Mouse (Mus musculus) neural tube, embryonic 15.5 days (tissue): ENCODE results near the gene Ccdc8. TPM values are rescaled to one million over a fixed set of nuclear protein-coding genes. Genes with fewer than 3 reads are reported as not detected.

ENCODE experiments used
- ATAC-seq: fragments of 200-750 bp; cut with Nextera tagmentation; 2 replicates; pipeline ENCODE4 v1.8.0; 2017; ENCODE audit warnings: mild to moderate bottlenecking, moderate TSS enrichment, moderate library complexity; ENCODE audit not compliant: low FRiP score
- H3K27ac ChIP-seq: fragments of 300-500 bp; sonication (generic); replicated peaks from 2 replicates; pipeline ENCODE4 v1.5.1; 2015; ENCODE audit warnings: mild to moderate bottlenecking, inconsistent platforms
- H3K27me3 ChIP-seq: fragments of 300-500 bp; sonication (generic); replicated peaks from 2 replicates; pipeline ENCODE4 v1.6.1; 2015; ENCODE audit warnings: inconsistent platforms
- H3K36me3 ChIP-seq: fragments of 300-500 bp; sonication (generic); 2 replicates; pipeline ENCODE4 v1.6.1; 2015; ENCODE audit warnings: inconsistent platforms
- H3K4me1 ChIP-seq: fragments of 300-500 bp; sonication (generic); 2 replicates; pipeline ENCODE4 v1.6.1; 2015; ENCODE audit warnings: inconsistent platforms
- H3K4me2 ChIP-seq: fragments of 300-500 bp; sonication (generic); 2 replicates; pipeline ENCODE4 v1.6.1; 2015; ENCODE audit warnings: inconsistent platforms, mild to moderate bottlenecking, moderate library complexity
- H3K4me3 ChIP-seq: fragments of 300-500 bp; sonication (generic); replicated peaks from 2 replicates; pipeline ENCODE4 v1.5.1; 2015; ENCODE audit warnings: mild to moderate bottlenecking, inconsistent platforms
- H3K9ac ChIP-seq: fragments of 300-500 bp; sonication (generic); replicated peaks from 2 replicates; pipeline ENCODE4 v1.6.1; 2015; ENCODE audit warnings: mild to moderate bottlenecking, inconsistent platforms
- H3K9me3 ChIP-seq: fragments of 300-500 bp; sonication (generic); replicated peaks from 2 replicates; pipeline ENCODE4 v1.6.1; 2016; ENCODE audit warnings: inconsistent platforms
- WGBS: fragments of 180-500 bp; shearing (Covaris S2); methylation state at CpG from one replicate; pipeline ENCODE4 v1.1.7; 2015; ENCODE audit warnings: mixed read lengths; 5-methylcytosine and 5-hydroxymethylcytosine counted together
- polyA plus RNA-seq: library from polyadenylated mRNA; unstranded; fragments of >200 nt; fragmentation: Nextera tagmentation; extraction: Ambion mirVana; gene quantifications from 2 replicates; pipeline ENCODE4 v1.2.1, GENCODE M21; 2015

Ccdc8 gene
- polyA plus RNA-seq, 1 experiment from 2014 or later = 7.7 TPM

DNA sequence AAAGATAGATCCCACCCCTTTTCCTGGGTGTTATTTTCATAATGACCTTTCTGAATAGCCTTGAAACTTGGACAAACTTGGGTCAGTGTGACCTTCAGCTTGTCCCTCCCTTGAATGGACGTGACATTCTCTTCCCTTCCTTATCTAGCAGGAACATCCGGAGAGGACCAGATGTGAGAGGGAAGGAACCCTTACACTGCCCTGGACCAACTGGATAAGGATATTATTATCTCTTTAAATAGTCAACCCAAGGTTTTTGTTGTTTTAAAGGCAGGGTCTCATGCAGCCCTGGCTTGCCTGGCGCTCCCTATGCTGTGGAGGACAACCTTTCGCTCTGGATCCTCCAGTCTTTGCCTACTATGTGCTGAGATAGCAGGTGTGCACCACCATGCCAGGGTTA is 6.7 kb downstream of the Ccdc8 start:
- no peak overlapping the region for H3K4me2 ChIP-seq
- H3K4me1 ChIP-seq = peaks cover 33% of the 10 kb centered on the region
- 0 out of 2 replicates have a peak, but pooled peaks cover 3% of the 10 kb centered on the region for H3K27me3 ChIP-seq
- no peak overlapping the region for H3K27ac ChIP-seq
- peaks cover 6% of the 10 kb centered on the region; the same call in 1 of the 2 replicates for H3K36me3 ChIP-seq
- no peak overlapping the region for H3K9ac ChIP-seq
- WGBS = 76% methylated on average over 4 of the region's 4 CpGs
- no peak overlapping the region for H3K4me3 ChIP-seq
- no peak for ATAC-seq
- H3K9me3 ChIP-seq = no peaks in the 10 kb centered on the region

DNA sequence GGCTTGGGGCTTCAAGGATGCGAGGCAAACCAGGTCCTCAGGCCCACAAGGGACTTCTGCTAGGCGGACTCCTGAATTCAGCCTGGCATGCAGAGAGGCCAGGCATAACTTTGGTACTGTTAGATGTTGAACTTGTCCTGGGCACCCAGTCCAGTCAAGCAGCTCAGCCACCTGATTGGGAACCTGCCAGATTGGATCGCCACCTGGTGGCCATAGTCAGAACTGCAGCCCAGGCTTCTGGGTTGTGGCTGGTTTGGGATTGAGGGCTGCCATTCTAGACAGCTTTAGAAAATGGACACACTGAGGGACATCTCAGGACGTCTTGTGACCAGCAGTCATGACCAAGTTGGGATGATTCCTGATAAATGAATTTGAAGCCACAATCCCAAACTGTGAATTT is 7.1 kb downstream of the Ccdc8 start:
- peak; percentile 4; the same call in 1 of the 2 replicates for ATAC-seq
- Histone ChIP-seq H3K27me3 (0 out of 2 replicates have a peak, but pooled peaks cover 3% of the 10 kb centered on the region), H3K4me2 (no peak overlapping the region), H3K4me3 (no peak overlapping the region), H3K9me3 (no peaks in the 10 kb centered on the region), H3K9ac (no peak overlapping the region), H3K36me3 (peaks cover 9% of the 10 kb centered on the region), H3K4me1 (peaks cover 33% of the 10 kb centered on the region), H3K27ac (no peak overlapping the region)
- 31% methylated on average over 4 of the region's 4 CpGs for WGBS

DNA sequence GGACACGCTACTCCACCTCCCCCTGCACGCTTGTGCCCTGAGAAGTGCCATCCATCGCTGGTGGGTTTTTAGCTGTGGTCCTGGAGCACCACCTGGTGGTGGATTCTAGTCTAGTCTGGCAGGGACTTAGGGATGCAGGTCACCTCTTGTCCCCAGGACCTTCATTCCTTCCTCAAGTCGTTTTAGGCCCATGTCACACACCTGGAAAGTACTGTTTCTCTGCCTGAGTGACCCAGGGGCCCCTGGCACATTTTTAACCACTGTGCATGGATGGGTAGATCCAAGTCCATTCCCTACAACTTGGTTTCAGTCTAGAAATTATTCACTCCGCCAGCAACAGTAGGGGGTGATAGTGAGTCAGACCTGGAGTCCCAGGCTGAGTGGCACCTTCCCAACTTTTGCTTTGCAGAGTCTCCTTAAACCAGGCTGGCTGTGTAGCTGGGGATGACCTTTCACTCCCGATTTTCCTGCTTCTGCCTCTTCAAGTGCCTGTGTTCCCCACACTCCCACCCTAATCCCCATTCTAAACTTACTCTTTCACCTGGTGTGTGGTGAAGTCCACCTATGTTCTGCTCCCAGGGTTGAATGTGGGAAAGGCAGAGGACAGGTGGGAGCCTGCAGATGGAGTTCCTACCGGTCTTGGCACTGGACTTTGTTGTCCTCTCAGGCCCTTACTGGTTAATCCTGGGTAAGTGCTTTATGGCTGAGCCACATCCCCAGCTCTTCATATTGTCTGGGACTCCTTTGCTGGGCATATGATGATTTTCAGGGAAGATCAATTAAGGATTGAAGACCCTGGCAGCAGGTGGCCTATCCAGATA is 10.1 kb downstream of the Ccdc8 start:
- H3K9me3 ChIP-seq = no peaks in the 10 kb centered on the region
- peaks cover 38% of the 10 kb centered on the region for H3K36me3 ChIP-seq
- whole genome bisulfite sequencing = 18% methylated on average over 7 of the region's 7 CpGs
- ATAC-seq = peak; percentile 74
- H3K4me3 ChIP-seq = no peak overlapping the region
- H3K4me2 ChIP-seq = no peak overlapping the region
- H3K27me3 ChIP-seq = no peaks in the 10 kb centered on the region
- H3K27ac ChIP-seq = 0 out of 2 replicates have a peak overlapping the region, but pooled peaks have one; percentile 33
- H3K9ac ChIP-seq = no peak overlapping the region
- H3K4me1 ChIP-seq = peaks cover 12% of the 10 kb centered on the region; the same call in 1 of the 2 replicates

DNA sequence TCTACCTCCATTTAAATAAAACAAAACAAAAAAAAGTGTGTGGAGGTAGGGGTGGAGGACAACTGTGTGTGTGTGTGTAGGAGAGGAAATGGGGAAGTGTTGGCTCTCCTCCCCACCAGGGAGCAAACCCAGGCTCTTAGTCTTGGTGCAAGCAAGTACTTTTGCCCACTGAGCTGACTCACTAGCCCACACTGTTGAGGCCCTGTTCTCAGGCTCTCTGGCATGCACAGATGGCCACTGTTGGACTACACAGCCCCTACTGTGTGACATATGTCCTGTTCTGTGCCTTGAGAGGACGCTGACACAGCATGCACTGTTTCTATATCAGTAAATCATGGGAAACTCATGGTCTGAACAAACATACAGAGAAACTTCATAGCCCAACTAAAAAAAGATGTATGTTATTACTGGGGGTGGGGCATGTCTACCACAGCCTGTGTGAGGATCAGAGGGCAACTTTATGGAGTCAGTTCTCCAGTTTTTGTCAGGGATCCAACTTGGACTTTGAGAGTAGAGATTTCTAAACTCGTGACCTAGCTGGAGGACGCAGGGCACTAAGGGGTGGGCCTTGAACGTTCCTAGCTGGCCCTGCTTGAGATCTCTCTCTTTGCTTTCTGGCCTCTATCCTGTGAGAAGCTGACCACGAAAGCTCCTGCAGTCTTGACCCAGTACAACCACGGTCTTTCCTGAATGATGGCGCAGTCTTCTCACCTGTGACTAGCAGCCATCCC is 10.9 kb downstream of the Ccdc8 start:
- no peak for ATAC-seq
- 0 out of 2 replicates have a peak overlapping the region, but pooled peaks have one; percentile 2 for H3K27ac ChIP-seq
- H3K36me3 ChIP-seq = peaks cover 46% of the 10 kb centered on the region
- H3K27me3 ChIP-seq = no peaks in the 10 kb centered on the region
- peaks cover 8% of the 10 kb centered on the region; the same call in 1 of the 2 replicates for H3K4me1 ChIP-seq
- WGBS = 87% methylated on average over 7 of the region's 7 CpGs
- H3K4me2 ChIP-seq = no peak overlapping the region
- no peak overlapping the region for H3K4me3 ChIP-seq
- H3K9me3 ChIP-seq = no peaks in the 10 kb centered on the region
- no peak overlapping the region for H3K9ac ChIP-seq

DNA sequence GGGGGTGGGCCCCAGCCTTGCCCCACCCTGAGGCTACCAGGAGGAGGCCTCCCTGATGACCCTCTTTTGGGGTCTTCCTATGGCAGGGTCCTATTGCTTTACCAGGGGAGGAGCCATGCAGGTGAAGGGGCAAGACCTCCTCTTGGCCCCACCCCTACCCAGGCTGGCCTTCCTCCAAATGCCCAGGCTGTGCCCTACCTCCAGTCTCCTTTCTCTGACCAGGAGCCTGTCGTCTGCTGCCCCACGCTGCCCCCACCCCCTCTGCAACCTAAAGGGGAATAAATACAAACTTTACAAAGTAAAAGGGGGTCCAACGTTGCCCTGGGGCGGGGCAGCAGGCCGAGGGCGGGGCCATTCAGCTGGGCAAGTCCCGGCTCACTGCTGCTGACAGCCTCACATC is 12.2 kb downstream of the Ccdc8 start:
- 0 out of 2 replicates have a peak, but pooled peaks cover 4% of the 10 kb centered on the region for H3K4me1 ChIP-seq
- H3K9ac ChIP-seq = no peak overlapping the region
- H3K4me2 ChIP-seq = no peak overlapping the region
- no peaks in the 10 kb centered on the region for H3K9me3 ChIP-seq
- H3K27me3 ChIP-seq = no peaks in the 10 kb centered on the region
- no peak for ATAC-seq
- 93% methylated on average over 7 of the region's 7 CpGs for WGBS
- H3K27ac ChIP-seq = 0 out of 2 replicates have a peak overlapping the region, but pooled peaks have one; percentile 13
- no peak overlapping the region for H3K4me3 ChIP-seq
- H3K36me3 ChIP-seq = peaks cover 59% of the 10 kb centered on the region

DNA sequence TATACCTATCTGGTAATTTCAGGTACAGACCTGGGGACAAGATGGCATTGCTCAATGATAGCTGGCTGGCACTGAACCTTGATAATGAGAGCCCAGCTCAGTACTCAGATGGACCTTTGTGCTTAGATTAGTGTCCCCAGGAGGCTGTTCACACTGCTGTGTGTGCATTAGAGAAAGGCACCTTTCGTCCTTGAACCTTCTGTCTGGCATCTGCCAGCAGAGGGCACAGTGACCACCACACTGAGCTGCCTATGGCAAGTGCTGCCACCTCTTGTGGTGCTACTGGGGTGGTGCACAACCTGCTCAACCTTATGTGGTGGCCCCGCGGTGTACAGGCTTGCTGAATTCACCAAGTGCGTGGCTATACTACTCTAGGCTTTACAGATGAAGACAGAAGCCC is 14.8 kb downstream of the Ccdc8 start:
- H3K4me3 ChIP-seq = no peak overlapping the region
- no peak overlapping the region for H3K27ac ChIP-seq
- H3K36me3 ChIP-seq = peaks cover 84% of the 10 kb centered on the region
- H3K9me3 ChIP-seq = no peaks in the 10 kb centered on the region
- no peaks in the 10 kb centered on the region for H3K27me3 ChIP-seq
- WGBS = 92% methylated on average over 4 of the region's 4 CpGs
- no peak overlapping the region for H3K9ac ChIP-seq
- H3K4me2 ChIP-seq = no peak overlapping the region
- 0 out of 2 replicates have a peak, but pooled peaks cover under 1% of the 10 kb centered on the region for H3K4me1 ChIP-seq
- no peak for ATAC-seq

DNA sequence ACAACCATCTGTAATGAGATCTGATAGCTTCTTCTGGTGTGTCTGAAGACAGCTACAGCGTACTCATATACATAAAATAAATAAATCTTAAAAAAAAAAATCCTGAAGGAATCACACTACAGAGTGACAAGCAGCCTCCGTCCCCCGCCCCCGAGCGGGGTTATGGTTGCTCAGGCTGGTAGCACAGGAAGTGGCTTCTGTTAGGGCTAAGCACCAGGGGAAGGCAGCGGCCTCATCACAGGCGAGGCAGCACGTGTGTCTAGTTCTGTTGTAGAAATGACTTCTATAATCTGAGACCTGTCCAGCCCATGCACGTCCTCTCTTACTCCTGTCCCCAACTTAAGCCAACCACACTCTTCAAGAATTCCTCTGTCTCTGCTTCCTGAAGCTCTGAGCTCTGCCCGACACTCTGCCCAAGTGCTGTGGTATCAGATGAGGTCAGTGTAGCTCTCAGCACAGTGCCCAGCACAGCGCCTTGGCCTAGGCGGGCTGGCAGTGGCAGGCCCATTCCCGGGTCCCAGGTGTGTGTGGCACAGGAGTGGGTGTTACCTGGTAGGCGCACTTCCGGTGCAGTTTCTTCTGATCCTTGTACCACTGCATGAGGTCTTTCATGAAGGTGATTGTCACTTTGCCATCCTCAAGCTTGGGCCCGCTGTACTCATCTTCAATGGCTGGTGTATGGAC is 17.0 kb downstream of the Ccdc8 start:
- no peak overlapping the region for H3K4me2 ChIP-seq
- H3K4me3 ChIP-seq = no peak overlapping the region
- no peaks in the 10 kb centered on the region for H3K9me3 ChIP-seq
- no peaks in the 10 kb centered on the region for H3K4me1 ChIP-seq
- no peak overlapping the region for H3K9ac ChIP-seq
- no peak overlapping the region for H3K27ac ChIP-seq
- ATAC-seq = no peak
- 92% methylated on average over 16 of the region's 16 CpGs for WGBS
- no peaks in the 10 kb centered on the region for H3K27me3 ChIP-seq
- peaks cover 99% of the 10 kb centered on the region for H3K36me3 ChIP-seq

DNA sequence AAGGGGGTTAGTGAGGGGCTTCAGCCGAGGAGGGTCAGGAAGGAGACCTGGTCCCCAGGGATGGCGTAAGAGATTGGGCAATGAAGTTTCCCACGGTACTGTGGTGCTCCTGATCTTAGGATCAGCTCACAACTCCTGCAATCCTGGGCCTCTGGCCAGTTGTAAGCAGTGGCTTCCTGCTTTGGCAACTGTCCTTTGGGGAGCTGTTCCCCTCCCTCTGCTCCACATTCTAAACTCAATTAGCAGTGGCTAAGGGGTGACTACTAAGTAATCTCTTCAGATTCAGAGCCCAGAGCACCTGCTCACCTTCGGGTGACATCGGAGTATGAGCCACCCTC is 17.5 kb downstream of the Ccdc8 start:
- Histone ChIP-seq H3K9ac (no peak overlapping the region), H3K27ac (no peak overlapping the region), H3K9me3 (no peaks in the 10 kb centered on the region), H3K4me1 (no peaks in the 10 kb centered on the region), H3K36me3 (peaks cover 99% of the 10 kb centered on the region), H3K4me2 (no peak overlapping the region), H3K4me3 (no peak overlapping the region), H3K27me3 (no peaks in the 10 kb centered on the region)
- 95% methylated on average over 5 of the region's 5 CpGs for WGBS
- ATAC-seq = no peak

DNA sequence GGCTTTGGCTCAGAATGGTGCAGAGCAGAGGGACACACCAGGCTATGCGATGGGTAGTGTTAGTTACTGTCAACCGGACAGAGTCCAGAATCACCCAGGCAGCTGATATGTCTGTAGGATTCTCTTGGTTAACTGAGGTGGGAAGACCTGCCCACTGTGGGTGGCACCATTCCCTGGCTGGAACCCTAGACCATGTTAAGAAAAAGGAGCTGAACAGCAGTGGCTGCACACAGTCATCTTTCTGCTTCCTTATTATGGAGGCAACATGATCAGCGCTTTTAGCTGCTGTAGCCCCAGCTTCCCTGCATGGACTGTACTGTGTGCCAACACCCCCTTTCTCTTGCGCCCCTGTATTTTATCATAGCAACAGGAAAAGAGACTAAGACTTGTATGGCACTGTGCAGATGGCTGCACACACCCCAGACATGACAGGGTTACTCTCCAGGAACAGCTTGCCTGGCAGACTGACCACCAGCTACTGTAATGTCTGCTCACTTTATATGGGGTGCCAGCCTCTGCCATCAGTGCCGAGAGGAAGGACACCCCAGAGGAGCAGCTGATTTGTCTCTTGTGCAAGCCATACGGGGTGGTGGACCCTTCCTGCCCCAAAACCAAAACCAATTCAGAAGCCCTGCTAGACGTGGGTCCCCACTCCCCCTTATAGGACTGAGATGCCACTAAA is 19.5 kb downstream of the Ccdc8 start:
- 96% methylated on average over 7 of the region's 7 CpGs for WGBS
- no peak overlapping the region for H3K27ac ChIP-seq
- H3K4me1 ChIP-seq = peaks cover 4% of the 10 kb centered on the region; the same call in 1 of the 2 replicates
- no peak overlapping the region for H3K4me3 ChIP-seq
- H3K9me3 ChIP-seq = no peaks in the 10 kb centered on the region
- no peak overlapping the region for H3K9ac ChIP-seq
- ATAC-seq = no peak
- H3K4me2 ChIP-seq = no peak overlapping the region
- H3K36me3 ChIP-seq = peaks cover 94% of the 10 kb centered on the region
- no peaks in the 10 kb centered on the region for H3K27me3 ChIP-seq

DNA sequence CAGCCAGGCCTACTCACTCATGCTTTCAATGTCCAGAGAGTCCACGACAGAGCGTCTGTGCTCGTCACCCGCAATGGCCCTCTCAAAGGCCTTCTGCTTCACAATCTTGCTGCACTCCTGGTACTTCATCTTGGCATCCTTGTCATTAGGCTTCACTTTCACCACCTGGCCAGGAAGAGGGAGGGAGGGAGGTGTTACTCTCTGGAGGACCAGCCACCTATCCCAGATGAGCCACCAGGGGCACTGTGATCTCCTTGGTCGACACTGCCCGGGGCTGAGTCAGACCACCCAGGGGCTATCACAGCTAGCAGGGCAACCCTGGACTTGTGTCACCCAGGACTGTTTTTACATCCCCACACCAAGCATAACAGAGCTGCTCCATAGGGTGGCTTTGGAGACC is 22.9 kb downstream of the Ccdc8 start:
- H3K27ac ChIP-seq = no peak overlapping the region
- H3K9me3 ChIP-seq = no peaks in the 10 kb centered on the region
- H3K27me3 ChIP-seq = no peaks in the 10 kb centered on the region
- H3K36me3 ChIP-seq = peaks cover 75% of the 10 kb centered on the region
- H3K4me3 ChIP-seq = no peak overlapping the region
- no peak overlapping the region for H3K4me2 ChIP-seq
- peaks cover 16% of the 10 kb centered on the region for H3K4me1 ChIP-seq
- no peak for ATAC-seq
- 83% methylated on average over 6 of the region's 6 CpGs for WGBS
- H3K9ac ChIP-seq = no peak overlapping the region

DNA sequence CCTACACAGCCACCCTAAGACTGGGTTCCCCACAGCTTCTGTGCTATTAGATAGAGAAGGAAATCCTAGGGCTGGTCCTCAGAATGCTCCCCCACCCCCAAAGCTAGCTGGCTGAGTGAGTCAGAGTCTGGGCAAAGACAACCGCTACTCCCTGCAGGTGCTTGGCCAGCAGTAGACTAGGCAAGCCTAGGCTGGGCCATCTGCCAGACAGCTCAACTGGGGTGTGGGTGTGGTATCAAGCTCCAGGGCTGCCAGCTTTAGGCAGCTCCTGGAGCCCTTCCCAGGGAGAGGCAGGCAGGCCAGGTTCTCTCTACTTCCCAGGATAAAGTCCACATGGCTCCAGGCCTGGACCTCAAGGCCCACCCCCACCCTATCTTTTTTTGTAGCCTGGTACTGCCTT is 24.5 kb downstream of the Ccdc8 start:
- peaks cover 16% of the 10 kb centered on the region for H3K4me1 ChIP-seq
- no peaks in the 10 kb centered on the region for H3K9me3 ChIP-seq
- 55% methylated on average over 1 of the region's 1 CpGs for WGBS
- peak; percentile 78 for ATAC-seq
- no peak overlapping the region for H3K9ac ChIP-seq
- H3K27ac ChIP-seq = peak overlapping the region; percentile 48; the same call in 1 of the 2 replicates
- H3K4me2 ChIP-seq = no peak overlapping the region
- H3K4me3 ChIP-seq = no peak overlapping the region
- no peaks in the 10 kb centered on the region for H3K27me3 ChIP-seq
- H3K36me3 ChIP-seq = peaks cover 75% of the 10 kb centered on the region
